Mouse (Mus musculus) cerebellum, adult 11 months (tissue): ENCODE measurements at regions not wholly inside any gene's neighbourhood (a gene's known extent, or its start where the extent isn't known, plus 50 kb on each side); places are given as distances from the start of the nearest gene placed in this dataset.
"Not testable (repeated sequence)": the region's sequence is repeated elsewhere in the genome, so short reads cannot be mapped to it uniquely, and the experiment has no call there.

Experiments
- DNase-seq: peaks from one replicate; pipeline ENCODE4 v3.0.0; 2022

GRCm38 (mm10) chr2:21980177-21980576, 247.1 kb upstream of the Myo3a start:
- DNase-seq: no peak

DNA sequence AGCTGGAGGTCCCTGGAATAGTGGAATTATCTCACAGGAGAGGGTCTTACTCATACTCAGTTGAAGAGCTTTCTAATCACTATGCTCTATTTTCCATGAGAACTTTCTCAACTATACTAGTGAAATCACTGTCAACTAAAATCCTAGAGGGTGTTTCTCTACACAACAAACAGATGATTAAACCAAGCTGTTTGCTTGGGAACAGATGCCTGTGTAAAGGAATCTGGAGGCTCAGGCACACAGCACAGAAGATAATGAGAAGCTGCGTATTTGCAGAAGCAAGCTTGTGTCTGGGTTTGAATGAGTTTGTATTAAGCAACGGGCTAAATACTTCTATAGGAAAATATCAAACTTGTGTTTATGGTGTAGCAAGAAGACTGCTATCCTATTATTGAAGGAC, 202.9 kb upstream of the Myo3a start:
- DNase-seq: no peak

DNA sequence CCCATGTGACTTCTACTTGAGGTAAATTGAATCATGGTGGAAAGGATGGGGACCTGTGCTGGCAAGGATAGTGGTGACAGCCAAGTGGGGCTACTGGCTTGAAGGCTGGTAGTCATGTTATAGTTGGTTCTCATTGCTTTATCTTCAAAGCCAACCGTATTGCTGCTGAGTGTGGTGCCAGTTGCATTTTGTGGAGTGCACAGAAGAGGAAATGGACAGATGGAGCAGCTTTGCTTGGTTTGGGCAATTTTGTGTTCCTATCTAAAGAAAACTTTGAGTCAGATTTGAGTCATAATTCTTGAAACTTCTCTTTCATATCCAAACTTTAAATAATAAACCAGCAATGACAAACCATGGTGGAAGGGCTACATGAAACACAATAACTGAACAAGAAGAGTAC, 200.5 kb upstream of the Myo3a start:
- no peak for DNase-seq

DNA sequence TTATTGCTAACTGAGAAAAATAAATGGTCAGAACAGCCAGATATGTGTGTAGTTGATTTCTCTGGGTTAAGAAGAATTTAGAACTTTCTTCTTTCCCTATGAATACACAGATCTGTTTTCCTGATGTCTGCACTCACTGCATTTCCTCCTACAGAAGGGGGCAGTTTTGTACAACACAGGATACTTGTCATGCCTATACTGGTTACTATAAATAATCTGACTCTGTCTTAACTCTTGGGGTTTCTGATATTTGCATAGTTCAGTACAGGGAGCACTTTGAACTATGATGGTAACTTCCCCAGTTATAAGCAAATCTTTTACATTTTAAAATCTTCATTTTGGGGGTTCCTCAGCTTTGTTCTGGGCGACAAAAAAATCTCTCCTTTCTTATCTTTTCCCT, 198.7 kb upstream of the Myo3a start:
- DNase-seq: no peak

GRCm38 (mm10) chr2:22029022-22029803, 198.1 kb upstream of the Myo3a start:
- DNase-seq: no peak

DNA sequence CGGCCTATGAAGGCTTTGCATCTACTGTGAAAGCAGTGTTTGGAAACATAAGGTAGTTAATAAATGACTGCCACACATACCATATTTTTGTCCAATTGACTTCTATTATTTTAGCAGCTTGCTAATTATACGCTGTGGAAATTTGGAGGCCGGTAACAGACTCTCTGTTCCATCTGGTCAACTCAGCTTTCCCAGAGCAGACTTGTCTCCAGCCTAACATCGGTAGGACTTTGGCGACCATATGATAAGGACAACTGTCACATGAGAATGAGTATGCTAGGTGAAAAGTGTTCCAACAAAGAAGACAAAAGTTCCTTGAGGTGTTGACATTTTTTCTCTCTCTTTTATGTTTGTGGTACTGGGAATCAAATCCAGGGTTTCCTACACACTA, 197.5 kb upstream of the Myo3a start:
- DNase-seq: no peak

- no peak for DNase-seq
Measured at GRCm38 (mm10) chr2:22036841-22037240, 190.5 kb upstream of the Myo3a start.

DNA sequence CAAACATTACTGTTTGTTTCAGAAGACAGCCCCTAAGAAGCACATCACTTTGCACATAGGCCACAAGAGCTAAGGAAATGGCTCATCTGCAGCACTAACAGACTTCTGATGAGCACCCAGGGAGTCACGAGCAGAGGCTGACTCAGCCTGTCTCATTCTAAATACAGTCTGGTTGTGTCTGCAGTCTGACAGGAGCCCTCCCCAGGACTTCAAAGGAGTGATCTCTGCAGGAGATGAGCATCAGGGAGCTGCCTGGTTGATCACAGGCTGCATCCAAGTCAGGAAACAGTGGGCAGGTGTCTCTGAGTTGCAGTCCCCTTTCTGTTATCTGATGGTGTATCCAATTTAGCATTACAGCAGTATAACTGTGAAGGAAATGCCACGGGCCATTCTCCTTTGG, 188.5 kb upstream of the Myo3a start:
- DNase-seq: no peak

DNA sequence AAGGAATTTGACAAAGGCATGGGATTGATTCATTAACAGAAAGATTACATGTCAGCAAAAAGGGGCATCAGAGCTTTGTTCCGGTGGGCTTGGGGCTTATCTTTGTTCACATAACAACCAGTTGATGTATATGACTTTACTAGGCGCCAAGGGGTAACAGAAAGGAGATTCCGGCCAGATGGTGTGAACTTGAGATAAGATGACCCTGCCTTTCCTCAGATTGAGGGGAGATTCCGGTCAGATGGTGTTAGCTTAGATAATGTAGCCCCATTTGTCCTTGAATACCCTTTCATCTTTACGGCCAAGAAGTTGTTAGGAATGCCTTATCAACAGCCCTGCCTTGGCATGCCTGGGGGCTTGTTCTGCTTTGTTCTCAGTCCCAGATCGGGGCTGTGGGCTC, 183.4 kb upstream of the Myo3a start:
- DNase-seq: not testable (repeated sequence)

- DNase-seq: no peak
Measured at GRCm38 (mm10) chr2:22044949-22045348, 182.4 kb upstream of the Myo3a start.

- no peak for DNase-seq
Measured at GRCm38 (mm10) chr2:22047465-22047864, 179.8 kb upstream of the Myo3a start.

DNA sequence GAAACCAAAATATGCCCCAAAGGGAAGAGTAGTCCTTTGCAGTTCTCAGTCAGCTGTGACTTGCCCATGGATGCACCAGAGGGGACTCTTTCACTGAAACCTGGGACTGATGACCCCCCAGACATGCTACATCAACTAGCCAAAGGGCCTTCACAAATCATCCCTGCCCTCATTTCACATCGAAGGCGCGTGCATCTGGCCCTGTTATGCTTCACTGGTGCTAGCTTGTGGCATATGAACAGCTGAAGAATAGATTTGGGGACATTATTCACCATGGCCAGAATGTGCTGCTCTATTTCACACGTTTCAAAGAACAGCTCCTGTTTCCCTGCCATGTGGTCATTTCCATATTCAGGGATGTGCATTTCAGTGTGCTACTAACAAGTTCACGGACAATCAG, 160.8 kb upstream of the Myo3a start:
- DNase-seq: no peak

- DNase-seq: no peak
Measured at GRCm38 (mm10) chr2:22096848-22097247, 130.5 kb upstream of the Myo3a start.

DNA sequence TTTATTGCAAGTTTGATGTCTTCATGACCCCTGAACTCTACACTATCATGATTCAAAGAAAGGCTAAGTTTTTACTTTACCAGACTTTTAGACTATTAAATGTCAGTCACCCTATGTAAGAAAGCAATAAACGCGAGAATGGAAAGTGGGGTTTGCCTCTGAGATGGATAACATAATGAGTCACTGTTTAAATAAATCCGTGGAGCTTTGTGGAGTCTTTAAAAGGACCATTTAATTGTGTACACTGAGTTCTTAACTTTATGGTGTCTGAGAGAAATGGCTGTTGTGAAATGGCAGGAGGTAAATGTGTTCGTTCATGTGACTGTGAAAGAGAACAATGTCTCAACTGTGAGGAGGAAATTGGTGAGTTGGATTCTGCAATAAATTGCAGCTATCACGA, 122.2 kb upstream of the Myo3a start:
- DNase-seq: no peak

- DNase-seq: no peak
Measured at GRCm38 (mm10) chr2:22149721-22150120, 77.6 kb upstream of the Myo3a start.

DNA sequence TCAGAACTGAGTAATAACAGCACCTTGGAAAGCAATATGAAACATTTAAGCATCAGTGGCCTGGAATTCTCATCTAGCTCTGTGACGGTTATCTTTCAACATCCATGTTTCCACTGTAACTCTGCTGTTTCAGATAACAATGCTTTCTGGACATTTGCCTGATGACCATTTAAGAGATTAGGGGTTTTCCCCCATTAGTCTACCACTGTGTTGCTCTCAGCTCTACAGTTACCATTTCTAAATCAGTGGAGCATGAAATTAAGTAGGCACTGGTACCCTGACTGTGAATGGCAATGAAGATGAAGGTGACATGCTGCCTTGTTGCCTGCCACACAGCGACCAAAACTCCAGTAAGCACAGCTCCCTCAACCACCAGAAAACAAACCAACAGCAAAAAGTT, 70.7 kb upstream of the Myo3a start:
- no peak for DNase-seq

- no peak for DNase-seq
Measured at GRCm38 (mm10) chr2:22165443-22165842, 61.9 kb upstream of the Myo3a start.

- no peak for DNase-seq
Measured at GRCm38 (mm10) chr2:22165919-22166318, 61.4 kb upstream of the Myo3a start.
